Mouse (Mus musculus): Measurements from ENCODE around the gene Mxd4. TPM values are rescaled to one million over a fixed set of nuclear protein-coding genes. Genes with fewer than 3 reads are reported as not detected.

The Mxd4 gene
- polyA plus RNA-seq, 1 experiment from 2014 or later: 14.7 TPM

DNA sequence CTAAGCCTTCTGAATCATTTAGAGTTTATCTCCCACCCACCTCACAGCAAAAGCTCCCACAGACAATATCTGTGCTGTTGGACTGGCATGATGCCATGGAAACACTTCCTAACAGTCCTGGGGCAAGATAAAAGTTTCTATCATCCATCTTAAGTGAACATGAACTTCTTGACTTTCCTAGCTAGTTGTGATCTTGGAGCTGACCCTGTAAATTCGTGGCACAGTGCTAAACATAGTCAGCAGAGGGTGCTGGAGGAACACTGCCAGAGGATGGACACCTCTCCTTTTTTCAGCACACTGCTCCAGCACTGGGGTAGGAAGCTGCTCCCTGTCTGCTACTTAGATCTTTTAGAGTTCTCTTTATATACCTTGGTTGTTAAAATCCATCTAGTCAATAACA lies 47.8 kb downstream of the Mxd4 start:
- 8% methylated on average over 1 of the region's 1 CpGs for WGBS
- no peaks in the 10 kb centered on the region for H3K9me3 ChIP-seq (replicated peaks)
- no peak for DNase-seq (ENCODE audit: low spot score)

DNA sequence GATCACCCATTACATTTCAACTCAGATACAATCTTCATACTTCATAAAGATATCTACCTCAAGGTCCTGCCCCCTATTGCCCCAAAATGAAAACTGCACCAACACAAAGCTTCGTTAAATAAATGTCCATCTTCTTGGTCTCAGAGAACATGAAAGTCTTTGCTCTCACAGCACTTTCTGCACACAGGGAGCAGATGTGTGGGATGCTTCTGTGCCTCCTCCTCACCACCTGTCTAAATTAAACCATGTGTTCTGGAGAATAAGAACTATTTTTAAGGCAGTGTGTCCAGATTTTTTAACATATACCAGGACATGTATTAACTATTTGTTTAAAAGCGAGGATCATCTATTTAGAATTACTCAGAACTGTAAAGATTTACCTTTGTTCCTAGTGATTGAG lies 54.8 kb downstream of the Mxd4 start:
- no peaks in the 10 kb centered on the region for H3K4me1 ChIP-seq
- no peaks in the 10 kb centered on the region for H3K36me3 ChIP-seq
- H3K27ac ChIP-seq (replicated peaks): no peak overlapping the region
- DNase-seq (ENCODE audit: low spot score): no peak
- H3K9me3 ChIP-seq (replicated peaks): no peaks in the 10 kb centered on the region
- 77% methylated on average over 2 of the region's 2 CpGs for WGBS
- no peak overlapping the region for H3K4me3 ChIP-seq
- no peaks in the 10 kb centered on the region for H3K27me3 ChIP-seq (ENCODE audit: low read depth, poor library complexity, severe bottlenecking)

More for the DNA sequence above, 47.8 kb downstream of the Mxd4 start:
- no peaks in the 10 kb centered on the region for H3K27me3 ChIP-seq (ENCODE audit: low read depth, poor library complexity, severe bottlenecking)
- no peaks in the 10 kb centered on the region for H3K36me3 ChIP-seq
- no peaks in the 10 kb centered on the region for H3K4me1 ChIP-seq
- H3K4me3 ChIP-seq: no peak overlapping the region
- no peak overlapping the region for H3K27ac ChIP-seq (replicated peaks)

DNA sequence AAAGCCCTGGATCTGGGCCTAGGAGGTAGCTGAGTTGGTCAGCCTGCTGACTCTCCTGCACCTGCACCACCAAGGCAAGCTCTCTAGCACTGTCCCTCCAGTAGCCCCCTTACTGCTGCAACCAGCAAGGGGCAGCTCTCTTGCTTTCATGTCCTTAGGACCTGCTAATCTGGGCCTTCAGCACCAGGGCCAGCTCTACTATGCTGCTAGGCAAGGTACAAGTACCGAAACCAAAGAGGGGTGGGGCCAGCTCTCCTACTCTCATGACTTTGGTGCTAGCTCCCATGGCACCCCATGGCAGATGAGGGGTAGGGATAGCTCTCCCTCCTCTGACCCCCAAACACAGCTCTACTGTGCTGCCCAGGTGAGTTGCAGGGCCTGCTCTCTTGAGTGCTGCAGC lies 63.4 kb downstream of the Mxd4 start:
- Histone ChIP-seq H3K4me1 (no peaks in the 10 kb centered on the region), H3K27me3 (ENCODE audit: low read depth, poor library complexity, severe bottlenecking) (no peaks in the 10 kb centered on the region), H3K4me3 (no peak overlapping the region), H3K27ac (replicated peaks) (no peak overlapping the region), H3K36me3 (no peaks in the 10 kb centered on the region), H3K9me3 (replicated peaks) (no peaks in the 10 kb centered on the region)
- no peak for DNase-seq (ENCODE audit: low spot score)
- WGBS: 46% methylated on average over 1 of the region's 1 CpGs

Other genes starting within 250 kb of the Mxd4 start
- 288 and 309 TPM in 2 replicates for gene Gm1673, start 204.3 kb downstream of the Mxd4 start, polyA plus RNA-seq (2016; fragmentation: Nextera tagmentation; extraction: Ambion mirVana)
- gene Nat8l, start 191.7 kb downstream of the Mxd4 start, polyA plus RNA-seq (2016; fragmentation: Nextera tagmentation; extraction: Ambion mirVana): 1.5 and 2.2 TPM in 2 replicates
- gene Poln, start 18.3 kb downstream of the Mxd4 start, polyA plus RNA-seq (2016; fragmentation: Nextera tagmentation; extraction: Ambion mirVana): 0.66 and 1.2 TPM in 2 replicates
- 46.5 and 52.2 TPM in 2 replicates for gene Haus3, start 18.2 kb downstream of the Mxd4 start, polyA plus RNA-seq (2016; fragmentation: Nextera tagmentation; extraction: Ambion mirVana)
- gene Zfyve28, start 100.7 kb upstream of the Mxd4 start, polyA plus RNA-seq (2016; fragmentation: Nextera tagmentation; extraction: Ambion mirVana): 1.1 and 2.3 TPM in 2 replicates
- not detected in 2 replicates for gene Cfap99, start 100.9 kb upstream of the Mxd4 start, polyA plus RNA-seq (2016; fragmentation: Nextera tagmentation; extraction: Ambion mirVana)
- 196 and 197 TPM in 2 replicates for gene Rnf4, start 148.6 kb upstream of the Mxd4 start, polyA plus RNA-seq (2016; fragmentation: Nextera tagmentation; extraction: Ambion mirVana)
- 12.1 and 13.9 TPM in 2 replicates for gene Fam193a, start 182.2 kb upstream of the Mxd4 start, polyA plus RNA-seq (2016; fragmentation: Nextera tagmentation; extraction: Ambion mirVana)